Mouse (Mus musculus): Measurements from ENCODE around the gene Rnf207.
A peak's percentile ranks its signal among the peaks of the same experiment; 100 is the strongest.

- TF ChIP-seq CTCF (IDR thresholded peaks at IDR 0.05) = peak; percentile 77
- no peak for TF ChIP-seq EP300 (IDR thresholded peaks at IDR 0.05)
Measured at GRCm38 (mm10) chr4:152276389-152277347, 42.1 kb downstream of the Rnf207 start.
